Mouse (Mus musculus) liver, embryonic 13.5 days (tissue): ENCODE results near the gene Rdh16f2. TPM values are rescaled to one million over a fixed set of nuclear protein-coding genes. Genes with fewer than 3 reads are reported as not detected.
"Not testable (repeated sequence)": the region's sequence is repeated elsewhere in the genome, so short reads cannot be mapped to it uniquely, and the experiment has no call there.

Experiments
- ATAC-seq: fragments of 200-750 bp; cut with Nextera tagmentation; 2 replicates; pipeline ENCODE4 v1.8.0; 2017; ENCODE audit warnings: low read depth, mild to moderate bottlenecking, moderate number of reproducible peaks, moderate library complexity
- DNase-seq: peaks from one replicate; pipeline ENCODE4 v3.0.0; 2022
- H3K27ac ChIP-seq: fragments of 300-500 bp; sonication (generic); 2 replicates; pipeline ENCODE4 v1.5.1; 2015; ENCODE audit warnings: moderate library complexity, mild to moderate bottlenecking, inconsistent platforms
- H3K27me3 ChIP-seq: fragments of 300-500 bp; sonication (generic); 2 replicates; pipeline ENCODE4 v1.6.1; 2015; ENCODE audit warnings: mild to moderate bottlenecking, inconsistent platforms
- H3K36me3 ChIP-seq: fragments of 300-500 bp; sonication (generic); 2 replicates; pipeline ENCODE4 v1.6.1; 2015; ENCODE audit warnings: mild to moderate bottlenecking, inconsistent platforms
- H3K4me1 ChIP-seq: fragments of 300-500 bp; sonication (generic); replicated peaks from 2 replicates; pipeline ENCODE4 v1.6.1; 2015; ENCODE audit warnings: inconsistent platforms
- H3K4me2 ChIP-seq: fragments of 300-500 bp; sonication (generic); 2 replicates; pipeline ENCODE4 v1.6.1; 2015; ENCODE audit warnings: inconsistent platforms, mild to moderate bottlenecking, moderate library complexity
- H3K4me3 ChIP-seq: fragments of 300-500 bp; sonication (generic); replicated peaks from 2 replicates; pipeline ENCODE4 v1.5.1; 2015; ENCODE audit warnings: mild to moderate bottlenecking, inconsistent platforms
- H3K9ac ChIP-seq: fragments of 300-500 bp; sonication (generic); 2 replicates; pipeline ENCODE4 v1.6.1; 2015; ENCODE audit warnings: mild to moderate bottlenecking, inconsistent platforms
- H3K9me3 ChIP-seq: fragments of 300-500 bp; sonication (generic); replicated peaks from 2 replicates; pipeline ENCODE4 v1.6.1; 2016; ENCODE audit warnings: inconsistent platforms
- WGBS: fragments of 180-500 bp; shearing (Covaris S2); methylation state at CpG from one replicate; pipeline ENCODE4 v1.1.7; 2015; ENCODE audit not compliant: insufficient replicate concordance; 5-methylcytosine and 5-hydroxymethylcytosine counted together
- polyA plus RNA-seq: library from polyadenylated mRNA; unstranded; fragments of >200 nt; fragmentation: Nextera tagmentation; extraction: Ambion mirVana; gene quantifications from 2 replicates; pipeline ENCODE4 v1.2.1, GENCODE M21; 2015

The Rdh16f2 gene
- not detected in 2 replicates for polyA plus RNA-seq

DNA sequence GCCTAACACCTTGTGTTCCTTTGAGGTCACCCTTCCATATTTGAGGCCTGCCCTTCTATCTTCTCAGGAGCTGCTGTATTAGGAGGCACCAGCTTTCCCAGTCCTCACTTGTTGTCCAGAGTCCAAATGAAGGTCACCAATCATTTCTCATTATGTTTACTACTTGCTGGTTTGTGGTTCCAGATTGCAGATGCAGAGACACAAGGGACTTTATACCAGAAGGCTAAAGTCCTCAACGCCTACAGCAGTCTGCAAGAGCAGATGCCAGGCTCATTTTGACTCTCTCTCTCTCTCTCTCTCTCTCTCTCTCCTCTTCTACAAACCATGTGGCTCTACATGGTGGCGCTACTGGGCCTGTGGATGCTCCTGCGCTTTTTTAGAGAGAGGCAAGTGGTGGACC is at the start of gene Rdh16f2:
Gene Rdh16f2 (plus strand): TSS at position 243 of the 400 bp plus-strand sequence.
- Histone ChIP-seq H3K9me3 (no peaks in the 10 kb centered on the region), H3K4me1 (0 out of 2 replicates have a peak, but pooled peaks cover 2% of the 10 kb centered on the region), H3K27ac (no peak within 1 kb of the TSS), H3K9ac (no peak within 1 kb of the TSS), H3K36me3 (no peaks in the 10 kb centered on the region), H3K4me3 (no peak within 1 kb of the TSS), H3K4me2 (no peak within 1 kb of the TSS), H3K27me3 (no peaks in the 10 kb centered on the region; the same call in 1 of the 2 replicates)
- 45% methylated on average over 3 of the region's 3 CpGs for WGBS
- DNase-seq (no peak), ATAC-seq (no peak)

DNA sequence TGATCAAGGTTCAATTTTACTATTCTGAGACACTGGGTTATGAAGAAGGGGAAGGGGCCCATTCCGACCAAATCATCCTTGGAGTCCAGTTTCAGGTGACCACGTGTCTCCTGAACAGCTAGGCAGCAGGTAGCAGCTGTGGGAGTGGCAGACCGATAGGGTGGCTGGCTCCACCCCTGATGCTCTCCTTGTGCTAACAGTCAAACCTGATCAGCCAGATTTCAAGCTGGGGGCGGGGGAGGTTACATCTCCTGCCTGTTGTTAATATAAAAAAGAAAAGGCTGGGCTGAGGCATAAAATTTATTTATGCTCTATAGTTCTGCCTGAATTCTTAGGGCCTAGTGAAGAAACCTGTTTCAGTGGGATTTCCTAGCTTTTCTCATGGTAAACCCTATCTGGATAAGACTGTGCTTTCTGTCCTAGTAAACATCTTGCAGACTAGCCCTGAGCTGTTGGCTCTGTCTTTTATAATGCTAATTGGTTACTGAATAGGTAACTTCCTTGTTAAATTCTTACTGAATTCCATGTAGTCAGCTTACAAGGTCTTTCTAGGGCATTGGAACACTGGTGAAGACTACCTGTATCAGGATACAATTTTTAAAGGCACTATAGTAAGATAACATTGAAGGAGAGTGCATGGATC is 48.9 kb upstream of the Rdh16f2 start:
- not testable (repeated sequence) for H3K4me3 ChIP-seq, H3K27me3 ChIP-seq, H3K4me2 ChIP-seq, H3K27ac ChIP-seq, DNase-seq, H3K4me1 ChIP-seq, ATAC-seq, H3K9ac ChIP-seq, H3K36me3 ChIP-seq, H3K9me3 ChIP-seq
- 57% methylated on average over 4 of the region's 4 CpGs for WGBS

GRCm38 (mm10) chr10:127821806-127822205 is 44.5 kb upstream of the Rdh16f2 start:
- DNase-seq, H3K27me3 ChIP-seq: not testable (repeated sequence)
- 67% methylated on average over 2 of the region's 2 CpGs for WGBS

DNA sequence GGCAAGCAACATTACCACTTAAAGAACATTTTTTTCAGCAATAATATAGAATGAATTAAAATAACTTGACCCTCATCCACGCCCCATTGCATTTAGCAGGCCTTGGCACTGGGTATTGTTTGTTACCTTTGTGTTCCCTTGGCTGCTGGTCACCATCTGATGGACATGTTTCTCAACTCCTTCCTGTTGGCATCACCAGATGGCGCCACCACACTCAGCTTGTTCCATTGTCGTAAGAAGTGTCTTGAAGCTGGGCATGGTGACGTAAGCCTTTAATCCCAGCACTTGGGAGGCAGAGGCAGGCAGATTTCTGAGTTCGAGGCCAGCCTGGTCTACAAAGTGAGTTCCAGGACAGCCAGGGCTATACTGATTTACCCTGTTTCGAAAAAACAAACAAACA is 40.9 kb upstream of the Rdh16f2 start:
- Histone ChIP-seq H3K27ac (no peak overlapping the region), H3K9ac (no peak overlapping the region), H3K36me3 (no peaks in the 10 kb centered on the region), H3K4me1 (no peaks in the 10 kb centered on the region), H3K27me3 (no peaks in the 10 kb centered on the region), H3K4me2 (no peak overlapping the region), H3K9me3 (no peaks in the 10 kb centered on the region), H3K4me3 (no peak overlapping the region)
- 48% methylated on average over 6 of the region's 6 CpGs for WGBS
- no peak for ATAC-seq
- DNase-seq, result no peak

More at GRCm38 (mm10) chr10:127821806-127822205, 44.5 kb upstream of the Rdh16f2 start:
- not testable (repeated sequence) for H3K36me3 ChIP-seq, H3K9ac ChIP-seq, H3K27ac ChIP-seq, ATAC-seq, H3K4me1 ChIP-seq, H3K4me3 ChIP-seq, H3K4me2 ChIP-seq, H3K9me3 ChIP-seq

GRCm38 (mm10) chr10:127829121-127829520 is 37.2 kb upstream of the Rdh16f2 start:
- H3K4me2 ChIP-seq, result no peak overlapping the region
- ATAC-seq, result no peak

DNA sequence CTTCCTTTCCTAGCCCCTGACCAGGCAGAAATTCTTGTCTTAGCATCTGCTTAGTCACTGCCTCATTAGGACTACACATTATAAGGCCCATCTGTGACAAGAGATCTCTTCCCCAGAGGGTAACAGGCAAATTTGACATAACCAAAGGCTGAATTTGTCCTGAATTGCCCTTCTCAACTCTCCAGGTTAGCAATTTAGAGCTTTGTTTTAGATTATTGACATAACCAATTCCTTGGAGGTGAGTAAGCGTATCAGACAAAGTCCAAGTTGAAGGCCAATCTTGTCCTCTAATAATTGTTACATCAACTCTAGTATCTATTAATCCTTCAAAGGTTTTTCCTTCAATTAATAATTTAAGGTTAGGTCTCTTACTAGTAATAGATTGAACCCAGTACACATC is 32.1 kb upstream of the Rdh16f2 start:
- H3K36me3 ChIP-seq, DNase-seq, H3K27ac ChIP-seq, ATAC-seq, H3K4me2 ChIP-seq, H3K27me3 ChIP-seq, H3K4me1 ChIP-seq, H3K9me3 ChIP-seq, H3K9ac ChIP-seq, H3K4me3 ChIP-seq: not testable (repeated sequence)
- 83% methylated on average over 1 of the region's 1 CpGs for WGBS

More at GRCm38 (mm10) chr10:127829121-127829520, 37.2 kb upstream of the Rdh16f2 start:
- H3K9ac ChIP-seq, result no peak overlapping the region
- no peaks in the 10 kb centered on the region for H3K36me3 ChIP-seq
- WGBS, result 56% methylated on average over 3 of the region's 3 CpGs
- no peaks in the 10 kb centered on the region for H3K9me3 ChIP-seq
- no peaks in the 10 kb centered on the region for H3K27me3 ChIP-seq
- DNase-seq, result no peak
- H3K4me3 ChIP-seq, result no peak overlapping the region
- H3K27ac ChIP-seq, result no peak overlapping the region
- H3K4me1 ChIP-seq, result no peaks in the 10 kb centered on the region

DNA sequence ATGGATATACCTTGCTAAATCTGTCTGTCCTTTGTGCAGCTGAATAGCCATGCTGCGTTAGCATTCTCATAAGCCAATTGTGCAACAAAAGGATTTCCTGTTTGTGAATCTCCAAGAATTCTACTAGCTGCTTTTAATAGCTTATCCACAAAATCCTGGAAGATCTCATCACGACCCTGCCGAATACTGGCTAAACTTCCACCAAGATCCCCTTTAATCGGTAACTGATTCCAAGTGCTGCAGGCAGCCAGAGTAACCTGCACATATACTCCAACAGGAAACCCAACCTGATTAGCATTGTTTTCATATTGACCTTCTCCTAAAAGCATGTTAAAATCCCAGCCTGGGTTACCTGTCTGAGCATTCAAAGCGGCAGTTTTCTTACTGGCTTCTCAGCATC is 31.0 kb upstream of the Rdh16f2 start:
- H3K9ac ChIP-seq, result no peak overlapping the region
- no peaks in the 10 kb centered on the region; the same call in 1 of the 2 replicates for H3K9me3 ChIP-seq
- ATAC-seq (no peak), DNase-seq (no peak)
- H3K4me3 ChIP-seq, result no peak overlapping the region
- no peaks in the 10 kb centered on the region for H3K27me3 ChIP-seq
- H3K4me2 ChIP-seq, result no peak overlapping the region
- WGBS, result 70% methylated on average over 5 of the region's 5 CpGs
- no peaks in the 10 kb centered on the region for H3K4me1 ChIP-seq
- H3K27ac ChIP-seq, result no peak overlapping the region
- no peaks in the 10 kb centered on the region for H3K36me3 ChIP-seq

GRCm38 (mm10) chr10:127837793-127838192 is 28.5 kb upstream of the Rdh16f2 start:
- H3K9me3 ChIP-seq, H3K4me2 ChIP-seq, H3K27ac ChIP-seq, H3K4me1 ChIP-seq, H3K27me3 ChIP-seq, ATAC-seq, H3K36me3 ChIP-seq, H3K4me3 ChIP-seq, H3K9ac ChIP-seq, DNase-seq: not testable (repeated sequence)
- WGBS, result 66% methylated on average over 5 of the region's 5 CpGs

- Histone ChIP-seq H3K27ac (no peak overlapping the region), H3K9ac (no peak overlapping the region), H3K4me2 (no peak overlapping the region), H3K4me1 (no peaks in the 10 kb centered on the region), H3K27me3 (no peaks in the 10 kb centered on the region), H3K9me3 (no peaks in the 10 kb centered on the region; the same call in 1 of the 2 replicates), H3K4me3 (no peak overlapping the region), H3K36me3 (no peaks in the 10 kb centered on the region)
- DNase-seq, result no peak
- ATAC-seq, result no peak
- 56% methylated on average over 2 of the region's 2 CpGs for WGBS
These were observed 27.7 kb upstream of the Rdh16f2 start for GRCm38 (mm10) chr10:127838539-127838938.

GRCm38 (mm10) chr10:127840776-127841175 is 25.5 kb upstream of the Rdh16f2 start:
- no peaks in the 10 kb centered on the region; the same call in 1 of the 2 replicates for H3K9me3 ChIP-seq
- DNase-seq, result no peak
- H3K4me3 ChIP-seq, result no peak overlapping the region
- WGBS, result 37% methylated on average over 2 of the region's 2 CpGs
- H3K9ac ChIP-seq, result no peak overlapping the region
- no peak for ATAC-seq
- H3K27ac ChIP-seq, result no peak overlapping the region
- no peaks in the 10 kb centered on the region for H3K36me3 ChIP-seq
- no peaks in the 10 kb centered on the region for H3K4me1 ChIP-seq
- no peak overlapping the region for H3K4me2 ChIP-seq
- no peaks in the 10 kb centered on the region for H3K27me3 ChIP-seq

DNA sequence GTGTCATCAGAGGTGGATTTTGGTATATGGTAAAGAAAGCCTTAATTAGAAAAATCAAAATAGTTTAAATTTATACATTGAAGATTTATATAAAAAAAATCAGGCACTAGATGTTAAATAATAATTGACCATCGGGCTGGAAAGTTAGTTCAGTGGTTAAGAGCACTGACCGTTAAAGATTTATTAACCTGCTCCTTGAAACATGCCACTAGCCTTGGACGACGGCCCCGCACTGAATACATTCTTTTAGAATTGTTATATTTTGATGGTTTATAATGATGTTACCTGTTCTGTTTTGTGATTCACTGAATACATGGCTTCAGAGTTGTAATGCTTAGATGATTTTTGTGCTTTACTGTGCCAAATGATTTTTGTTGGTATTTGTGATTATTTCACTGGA is 20.3 kb upstream of the Rdh16f2 start:
- H3K4me3 ChIP-seq, H3K27me3 ChIP-seq, H3K9ac ChIP-seq, H3K4me1 ChIP-seq, DNase-seq, H3K4me2 ChIP-seq, H3K27ac ChIP-seq, H3K9me3 ChIP-seq, ATAC-seq, H3K36me3 ChIP-seq: not testable (repeated sequence)
- WGBS, result 83% methylated on average over 5 of the region's 5 CpGs

- no peaks in the 10 kb centered on the region for H3K27me3 ChIP-seq
- H3K36me3 ChIP-seq, result no peaks in the 10 kb centered on the region
- DNase-seq (no peak), ATAC-seq (peak; percentile 50)
- WGBS, result 36% methylated on average over 1 of the region's 1 CpGs
- no peak overlapping the region for H3K4me2 ChIP-seq
- no peak overlapping the region for H3K9ac ChIP-seq
- H3K4me3 ChIP-seq, result no peak overlapping the region
- no peaks in the 10 kb centered on the region for H3K9me3 ChIP-seq
- no peak overlapping the region for H3K27ac ChIP-seq
- no peaks in the 10 kb centered on the region for H3K4me1 ChIP-seq
These were observed 18.2 kb upstream of the Rdh16f2 start for GRCm38 (mm10) chr10:127848089-127848488.
